8 mouse cellular contexts compared by ENCODE assay signal in genomic region chr1:155244771-155245211, GRCm38 (mm10). TPM values are rescaled to one million over a fixed set of nuclear protein-coding genes. Genes with fewer than 3 reads are reported as not detected.
A peak's percentile ranks its signal among the peaks of the same experiment; 100 is the strongest.
DNase-seq lines count a peak whose midpoint lies in the region; ATAC-seq and TF ChIP-seq lines count a peak whose summit lies in the region.

No protein-coding gene starts in this region.

- peak overlapping the region; percentile 87 for H3K4me3 ChIP-seq in heart, embryonic 12.5 days
- H3K4me3 ChIP-seq in heart, postnatal 0 days (ENCODE audit: low read depth, low read length) = peak overlapping the region; percentile 74
- H3K4me3 ChIP-seq in liver, embryonic 12.5 days = peak overlapping the region; percentile 53
- peak overlapping the region; percentile 65 for H3K4me3 ChIP-seq in stomach, embryonic 16.5 days (replicated peaks; ENCODE audit: low read length)

- H3K9ac ChIP-seq in heart, embryonic 12.5 days = peak overlapping the region; percentile 95
- H3K9ac ChIP-seq in heart, postnatal 0 days (replicated peaks; ENCODE audit: low read depth, low read length) = peak overlapping the region; percentile 92
- peak overlapping the region; percentile 45; the same call in 1 of the 2 replicates for H3K9ac ChIP-seq in liver, embryonic 12.5 days
- peak overlapping the region; percentile 92 for H3K9ac ChIP-seq in stomach, embryonic 16.5 days (ENCODE audit: low read length)

- H3K36me3 ChIP-seq in heart, embryonic 12.5 days = peaks cover 23% of the 10 kb centered on the region
- H3K36me3 ChIP-seq in heart, postnatal 0 days (replicated peaks; ENCODE audit: control insufficient read depth, insufficient read depth, low read length) = peaks cover 23% of the 10 kb centered on the region
- H3K36me3 ChIP-seq in liver, embryonic 12.5 days = no peaks in the 10 kb centered on the region
- H3K36me3 ChIP-seq in stomach, embryonic 16.5 days (ENCODE audit: control insufficient read depth, insufficient read depth, low read length) = no peaks in the 10 kb centered on the region

- no peak for DNase-seq in heart, postnatal 25 days (ENCODE audit: low spot score)
- peak; percentile 35 for DNase-seq in adipocyte (ENCODE audit: low spot score)
- peak; percentile 44 for DNase-seq in heart, postnatal 0 days (ENCODE audit: low spot score)
- no peak for DNase-seq in layer of hippocampus, adult 8-10 months (ENCODE audit: low spot score in 2 of 2)
- no peak for DNase-seq in layer of hippocampus, postnatal 25 days (ENCODE audit: extremely low spot score in 1 of 2, low spot score in 1 of 2)

- no peak for TF ChIP-seq EP300 in heart, postnatal 0 days (IDR thresholded peaks at IDR 0.05; ENCODE audit: low read depth)

- H3K27ac ChIP-seq in heart, embryonic 12.5 days (ENCODE audit: poor library complexity, severe bottlenecking) = peak overlapping the region; percentile 92
- peak overlapping the region; percentile 97 for H3K27ac ChIP-seq in heart, postnatal 0 days (ENCODE audit: low read depth)
- H3K27ac ChIP-seq in liver, embryonic 12.5 days = no peak overlapping the region
- peak overlapping the region; percentile 64 for H3K27ac ChIP-seq in stomach, embryonic 16.5 days (ENCODE audit: low read length)

- TF ChIP-seq CTCF in heart, postnatal 0 days (IDR thresholded peaks at IDR 0.05; ENCODE audit: low read depth) = no peak

- H3K4me2 ChIP-seq in heart, embryonic 12.5 days = peak overlapping the region; percentile 78
- peak overlapping the region; percentile 85 for H3K4me2 ChIP-seq in heart, postnatal 0 days (ENCODE audit: low read depth, low read length)
- H3K4me2 ChIP-seq in liver, embryonic 12.5 days = peak overlapping the region; percentile 73
- peak overlapping the region; percentile 79 for H3K4me2 ChIP-seq in stomach, embryonic 16.5 days (ENCODE audit: low read depth, low read length)

- peak; percentile 35 for ATAC-seq in heart, embryonic 12.5 days (ENCODE audit: insufficient number of reproducible peaks, low FRiP score)
- ATAC-seq in heart, postnatal 0 days (ENCODE audit: insufficient read depth, low read depth) = peak; percentile 55
- no peak for ATAC-seq in liver, embryonic 12.5 days
- 0 out of 2 replicates have a peak, but pooled peaks have one; percentile 36 for ATAC-seq in stomach, embryonic 16.5 days (ENCODE audit: insufficient read depth, low FRiP score)

- intact Hi-C loops in heart, postnatal 25 days (cut with DNase I) = no loop called here

- no peaks in the 10 kb centered on the region for H3K9me3 ChIP-seq in heart, embryonic 12.5 days (replicated peaks)
- H3K9me3 ChIP-seq in heart, postnatal 0 days (replicated peaks; ENCODE audit: control insufficient read depth, low read length) = no peaks in the 10 kb centered on the region
- H3K9me3 ChIP-seq in liver, embryonic 12.5 days (replicated peaks) = no peaks in the 10 kb centered on the region
- no peaks in the 10 kb centered on the region for H3K9me3 ChIP-seq in stomach, embryonic 16.5 days (replicated peaks; ENCODE audit: control insufficient read depth, low read length)

- H3K4me1 ChIP-seq in heart, embryonic 12.5 days (replicated peaks) = peaks cover 38% of the 10 kb centered on the region
- H3K4me1 ChIP-seq in heart, postnatal 0 days (ENCODE audit: control insufficient read depth, insufficient read depth) = peaks cover 28% of the 10 kb centered on the region
- peaks cover 11% of the 10 kb centered on the region; the same call in 1 of the 2 replicates for H3K4me1 ChIP-seq in liver, embryonic 12.5 days
- H3K4me1 ChIP-seq in stomach, embryonic 16.5 days (ENCODE audit: control insufficient read depth, insufficient read depth, low read length) = peaks cover under 1% of the 10 kb centered on the region; the same call in 1 of the 2 replicates

- no peaks in the 10 kb centered on the region for H3K27me3 ChIP-seq in heart, embryonic 12.5 days (replicated peaks)
- no peaks in the 10 kb centered on the region for H3K27me3 ChIP-seq in heart, postnatal 0 days (ENCODE audit: control insufficient read depth, insufficient read depth, low read length)
- H3K27me3 ChIP-seq in liver, embryonic 12.5 days (replicated peaks) = peaks cover 94% of the 10 kb centered on the region
- peaks cover 21% of the 10 kb centered on the region for H3K27me3 ChIP-seq in stomach, embryonic 16.5 days (ENCODE audit: control insufficient read depth, insufficient read depth, low read length)

- 1% methylated on average over 28 of the region's 29 CpGs for WGBS in heart, embryonic 12.5 days
- 2% methylated on average over 29 of the region's 29 CpGs for WGBS in heart, postnatal 0 days
- 6% methylated on average over 29 of the region's 29 CpGs for WGBS in liver, embryonic 12.5 days (ENCODE audit: insufficient replicate concordance)
- WGBS in stomach, embryonic 16.5 days = 10% methylated on average over 29 of the region's 29 CpGs

RNA-seq across cellular contexts. Expression of gene BC034090, which starts 0.5 kb away (rescaled TPM):
- polyA plus RNA-seq in heart, embryonic 12.5 days (2016; fragmentation: Nextera tagmentation; extraction: Ambion mirVana) = 9.0 and 9.6 TPM in 2 replicates
- total RNA-seq in heart, postnatal 25 days (2021) = 10 to 100 TPM; 38.0 to 41.4 TPM
- total RNA-seq in heart, postnatal 0 days (2014; rRNA removed; ENCODE audit: low replicate concordance) = 45.1 and 82.1 TPM in 2 replicates
- 9.5 and 9.7 TPM in 2 replicates for polyA plus RNA-seq in heart, postnatal 0 days (2015; fragmentation: Nextera tagmentation; extraction: Ambion mirVana)
- 0.28 and 0.46 TPM in 2 replicates for polyA plus RNA-seq in liver, embryonic 12.5 days (2016; fragmentation: Nextera tagmentation; extraction: Ambion mirVana)
- 2.5 and 3.3 TPM in 2 replicates for polyA plus RNA-seq in stomach, embryonic 16.5 days (2015; fragmentation: Nextera tagmentation; extraction: Ambion mirVana)
- total RNA-seq in layer of hippocampus, adult 8-10 months (2022) = 10 to 100 TPM in 1 of 4 experiments, 1 to 10 TPM in 3; 6.8 to 10.1 (median 8.1) TPM
- 10 to 100 TPM in 1 of 2 experiments, 1 to 10 TPM in 1; 8.1 to 11.6 TPM for total RNA-seq in layer of hippocampus, postnatal 25 days (2021)

Comparison
In these comparisons a context has a peak if more than half of its experiments do, and no peak if none do; other contexts are left out.
1. DNase-seq: peak in adipocyte (single experiment) and heart, postnatal 0 days (single experiment); none in heart, postnatal 25 days (single experiment), layer of hippocampus, adult 8-10 months (0 of 2) and layer of hippocampus, postnatal 25 days (0 of 2).
2. H3K9ac ChIP-seq: peak in every context shown above with its lines; median percentile 95 in heart, embryonic 12.5 days; 92 in heart, postnatal 0 days; 92 in stomach, embryonic 16.5 days; 45 in liver, embryonic 12.5 days.
3. Peak in every context shown above with its lines, with median percentiles within 50 percentile points of each other: H3K4me2 ChIP-seq and H3K4me3 ChIP-seq.